Comparison of ENCODE assay signal across 8 mouse cellular contexts in genomic region chr10:88732309-88732622, GRCm38 (mm10). TPM values are rescaled to one million over a fixed set of nuclear protein-coding genes. Genes with fewer than 3 reads are reported as not detected.
DNase-seq lines count a peak whose midpoint lies in the region; ATAC-seq lines count a peak whose summit lies in the region.

No protein-coding gene starts in this region.

- peaks cover 15% of the 10 kb centered on the region for H3K4me1 ChIP-seq in kidney, embryonic 16.5 days (ENCODE audit: insufficient read depth, low read length)
- H3K4me1 ChIP-seq in hindbrain, embryonic 14.5 days (replicated peaks; ENCODE audit: control insufficient read depth, insufficient read depth, low read length): peaks cover 11% of the 10 kb centered on the region
- peaks cover 12% of the 10 kb centered on the region; the same call in 1 of the 2 replicates for H3K4me1 ChIP-seq in midbrain, embryonic 14.5 days (ENCODE audit: control insufficient read depth, insufficient read depth, low read length)

- H3K4me3 ChIP-seq in kidney, embryonic 16.5 days (ENCODE audit: low read length): peak overlapping the region; percentile 68
- H3K4me3 ChIP-seq in hindbrain, embryonic 14.5 days (replicated peaks; ENCODE audit: low read length): peak overlapping the region; percentile 99
- peak overlapping the region; percentile 93 for H3K4me3 ChIP-seq in midbrain, embryonic 14.5 days (replicated peaks; ENCODE audit: low read depth, low read length)

- peaks cover 14% of the 10 kb centered on the region for H3K36me3 ChIP-seq in kidney, embryonic 16.5 days (ENCODE audit: insufficient read depth, low read length)
- peaks cover 17% of the 10 kb centered on the region for H3K36me3 ChIP-seq in hindbrain, embryonic 14.5 days (replicated peaks; ENCODE audit: control insufficient read depth, insufficient read depth)
- H3K36me3 ChIP-seq in midbrain, embryonic 14.5 days (ENCODE audit: control insufficient read depth, insufficient read depth, low read length): peaks cover 13% of the 10 kb centered on the region; the same call in 1 of the 2 replicates

- no peaks in the 10 kb centered on the region for H3K9me3 ChIP-seq in kidney, embryonic 16.5 days (ENCODE audit: low read length)
- H3K9me3 ChIP-seq in hindbrain, embryonic 14.5 days (ENCODE audit: control insufficient read depth, low read length): no peaks in the 10 kb centered on the region
- H3K9me3 ChIP-seq in midbrain, embryonic 14.5 days (ENCODE audit: control insufficient read depth, low read length): no peaks in the 10 kb centered on the region

- no peak overlapping the region for H3K27ac ChIP-seq in kidney, embryonic 16.5 days (ENCODE audit: low read length)
- no peak overlapping the region for H3K27ac ChIP-seq in hindbrain, embryonic 14.5 days
- H3K27ac ChIP-seq in midbrain, embryonic 14.5 days (replicated peaks; ENCODE audit: low read depth, low read length): no peak overlapping the region

- no peaks in the 10 kb centered on the region for H3K27me3 ChIP-seq in kidney, embryonic 16.5 days (ENCODE audit: insufficient read depth, low read length)
- no peaks in the 10 kb centered on the region for H3K27me3 ChIP-seq in hindbrain, embryonic 14.5 days (ENCODE audit: control insufficient read depth, insufficient read depth, low read length)
- H3K27me3 ChIP-seq in midbrain, embryonic 14.5 days (ENCODE audit: control insufficient read depth, insufficient read depth, low read length): no peaks in the 10 kb centered on the region

- WGBS in kidney, embryonic 16.5 days: 12% methylated on average over 6 of the region's 6 CpGs
- 14% methylated on average over 6 of the region's 6 CpGs for WGBS in hindbrain, embryonic 14.5 days
- 16% methylated on average over 6 of the region's 6 CpGs for WGBS in midbrain, embryonic 14.5 days

- DNase-seq in kidney, postnatal 25 days: no peak
- peak; percentile 22 for DNase-seq in adipocyte (ENCODE audit: low spot score)
- DNase-seq in hindbrain, embryonic 14.5 days (ENCODE audit: low spot score): no peak
- DNase-seq in midbrain, embryonic 14.5 days: no peak
- DNase-seq in layer of hippocampus, postnatal 25 days (ENCODE audit: extremely low spot score in 1 of 2, low spot score in 1 of 2): no peak
- no peak for DNase-seq in urinary bladder, postnatal 10 days (ENCODE audit: low spot score)

- no peak for ATAC-seq in kidney, embryonic 16.5 days (ENCODE audit: low FRiP score, low TSS enrichment)
- ATAC-seq in hindbrain, embryonic 14.5 days (ENCODE audit: low FRiP score): no peak
- no peak for ATAC-seq in midbrain, embryonic 14.5 days (ENCODE audit: low FRiP score, low TSS enrichment)
- no peak for ATAC-seq in monocyte, adult 5-6 weeks (replicated peaks; ENCODE audit: insufficient number of reproducible peaks, low FRiP score, low TSS enrichment, poor library complexity, severe bottlenecking)

- peak overlapping the region; percentile 81 for H3K4me2 ChIP-seq in kidney, embryonic 16.5 days (replicated peaks; ENCODE audit: low read depth, low read length)
- peak overlapping the region; percentile 76 for H3K4me2 ChIP-seq in hindbrain, embryonic 14.5 days (replicated peaks)
- H3K4me2 ChIP-seq in midbrain, embryonic 14.5 days (ENCODE audit: low read length): peak overlapping the region; percentile 93

- H3K9ac ChIP-seq in kidney, embryonic 16.5 days (replicated peaks; ENCODE audit: low read length): peak overlapping the region; percentile 97
- peak overlapping the region; percentile 94 for H3K9ac ChIP-seq in hindbrain, embryonic 14.5 days
- H3K9ac ChIP-seq in midbrain, embryonic 14.5 days (replicated peaks; ENCODE audit: low read length): peak overlapping the region; percentile 88

RNA-seq across cellular contexts. Expression of gene Arl1, which starts 1.6 kb away (rescaled TPM):
- polyA plus RNA-seq in kidney, embryonic 16.5 days (2015; fragmentation: Nextera tagmentation; extraction: Ambion mirVana): 197 and 206 TPM in 2 replicates
- 153 and 166 TPM in 2 replicates for polyA plus RNA-seq in hindbrain, embryonic 14.5 days (2014; fragmentation: Nextera tagmentation; extraction: Ambion mirVana)
- polyA plus RNA-seq in midbrain, embryonic 14.5 days (2014; fragmentation: Nextera tagmentation; extraction: Ambion mirVana): 150 and 153 TPM in 2 replicates
- 100 to 1,000 TPM; 131 to 142 TPM for total RNA-seq in layer of hippocampus, postnatal 25 days (2021)
- 94.4 to 130 TPM (median 120 TPM) in 3 replicates for total RNA-seq in monocyte, adult 5-6 weeks (2017)

RNA-seq across cellular contexts. Expression of gene Spic, which starts 47.5 kb away (rescaled TPM):
- 0.66 and 0.84 TPM in 2 replicates for polyA plus RNA-seq in kidney, embryonic 16.5 days (2015; fragmentation: Nextera tagmentation; extraction: Ambion mirVana)
- polyA plus RNA-seq in hindbrain, embryonic 14.5 days (2014; fragmentation: Nextera tagmentation; extraction: Ambion mirVana): 0.17 TPM in 1 of 2 replicates, not detected in the other
- polyA plus RNA-seq in midbrain, embryonic 14.5 days (2014; fragmentation: Nextera tagmentation; extraction: Ambion mirVana): not detected in 2 replicates
- not detected for total RNA-seq in layer of hippocampus, postnatal 25 days (2021)
- total RNA-seq in monocyte, adult 5-6 weeks (2017): 5.6 to 16.1 TPM (median 15.2 TPM) in 3 replicates
